In genomic region chr1:172450848-172451470, GRCm38 (mm10) we compare ENCODE assay signal across 16 mouse cellular contexts. TPM values are rescaled to one million over a fixed set of nuclear protein-coding genes. Genes with fewer than 3 reads are reported as not detected.
DNase-seq lines count a peak whose midpoint lies in the region; ATAC-seq and TF ChIP-seq lines count a peak whose summit lies in the region.
"Had no signal": no experiment of that assay in that cellular context is flagged by ENCODE, and none has a peak within 500 bp of the region (broad histone marks: within the 10 kb centered on the region; RNA-seq: fewer than 3 reads in every experiment).

No protein-coding gene starts in this region.

- H3K4me1 ChIP-seq in intestine, embryonic 14.5 days (replicated peaks; ENCODE audit: control insufficient read depth, insufficient read depth, low read length), result 0 out of 2 replicates have a peak, but pooled peaks cover 3% of the 10 kb centered on the region
- H3K4me1 ChIP-seq in intestine, postnatal 0 days (replicated peaks; ENCODE audit: control insufficient read depth, insufficient read depth, low read length), result 0 out of 2 replicates have a peak, but pooled peaks cover 2% of the 10 kb centered on the region
- H3K4me1 ChIP-seq: midbrain, embryonic 13.5 days had no signal

- no peak for TF ChIP-seq CTCF in intestine, postnatal 0 days (IDR thresholded peaks at IDR 0.05; ENCODE audit: low read depth)

- no peaks in the 10 kb centered on the region for H3K27me3 ChIP-seq in intestine, embryonic 14.5 days (replicated peaks; ENCODE audit: control insufficient read depth, insufficient read depth, low read length)
- H3K27me3 ChIP-seq in intestine, postnatal 0 days (replicated peaks; ENCODE audit: control insufficient read depth, insufficient read depth, low read length), result no peaks in the 10 kb centered on the region
- H3K27me3 ChIP-seq: midbrain, embryonic 13.5 days had no signal

- H3K36me3 ChIP-seq in intestine, embryonic 14.5 days (ENCODE audit: control insufficient read depth, insufficient read depth, low read length), result no peaks in the 10 kb centered on the region
- H3K36me3 ChIP-seq in intestine, postnatal 0 days (ENCODE audit: control insufficient read depth, insufficient read depth), result no peaks in the 10 kb centered on the region
- H3K36me3 ChIP-seq: midbrain, embryonic 13.5 days had no signal

- no peak overlapping the region for H3K27ac ChIP-seq in intestine, embryonic 14.5 days (ENCODE audit: low read depth)
- no peak overlapping the region for H3K27ac ChIP-seq in intestine, postnatal 0 days (ENCODE audit: low read depth, low read length)
- H3K27ac ChIP-seq: layer of hippocampus, adult 2 months; midbrain, embryonic 13.5 days had no signal

- 41% methylated on average over 17 of the region's 17 CpGs for WGBS in intestine, embryonic 14.5 days
- 55% methylated on average over 17 of the region's 17 CpGs for WGBS in intestine, postnatal 0 days

- H3K9me3 ChIP-seq in intestine, embryonic 14.5 days (ENCODE audit: control insufficient read depth, low read length), result no peaks in the 10 kb centered on the region
- H3K9me3 ChIP-seq in intestine, postnatal 0 days (ENCODE audit: control insufficient read depth), result no peaks in the 10 kb centered on the region
- H3K9me3 ChIP-seq: midbrain, embryonic 13.5 days had no signal

- no peak overlapping the region for H3K9ac ChIP-seq in intestine, embryonic 14.5 days (ENCODE audit: low read length)
- no peak overlapping the region for H3K9ac ChIP-seq in intestine, postnatal 0 days (ENCODE audit: low read depth, low read length)
- H3K9ac ChIP-seq: lung, embryonic 14.5 days; midbrain, embryonic 13.5 days had no signal

- no peak for ATAC-seq in intestine, embryonic 14.5 days (replicated peaks; ENCODE audit: low FRiP score, low TSS enrichment, low read depth)
- ATAC-seq in intestine, postnatal 0 days, result no peak
- ATAC-seq in common myeloid progenitor, adult 5-6 weeks (replicated peaks; ENCODE audit: low read depth, poor library complexity, severe bottlenecking), result peak; percentile 48
- ATAC-seq in hematopoietic stem cell, adult 5-6 weeks (replicated peaks in 1 of 2; ENCODE audit: insufficient read depth in 1 of 2, low FRiP score in 2 of 2, low TSS enrichment in 1 of 2, low read depth in 1 of 2, poor library complexity in 2 of 2, severe bottlenecking in 2 of 2), result peak; percentile 52 to 60; a peak in 3 of 4 replicates
- ATAC-seq in megakaryocyte, adult 5-6 weeks (ENCODE audit: poor library complexity, severe bottlenecking), result peak; percentile 57
- ATAC-seq: activated CD4-positive, CD25-positive, alpha-beta regulatory T cell, adult 4 months; forebrain, embryonic 16.5 days had no signal

- 0 out of 2 replicates have a peak overlapping the region, but pooled peaks have one; percentile 15 for H3K4me2 ChIP-seq in intestine, embryonic 14.5 days (ENCODE audit: low read length)
- no peak overlapping the region for H3K4me2 ChIP-seq in intestine, postnatal 0 days (replicated peaks; ENCODE audit: low read depth)
- H3K4me2 ChIP-seq: lung, embryonic 14.5 days; midbrain, embryonic 13.5 days had no signal

- H3K4me3 ChIP-seq in intestine, embryonic 14.5 days (ENCODE audit: low read depth, low read length), result no peak overlapping the region
- no peak overlapping the region for H3K4me3 ChIP-seq in intestine, postnatal 0 days (ENCODE audit: low read depth, low read length)
- H3K4me3 ChIP-seq: layer of hippocampus, adult 2 months; midbrain, embryonic 13.5 days had no signal

- DNase-seq in intestine, embryonic 14.5 days (ENCODE audit: low spot score), result peak; percentile 46
- DNase-seq in adrenal gland, postnatal 36 days, result no peak
- DNase-seq in gastrocnemius, postnatal 25 days, result no peak
- DNase-seq: cerebellum, postnatal 10 days; heart, postnatal 10 days; kidney, adult 2 months; lung, embryonic 14.5 days had no signal

RNA-seq across cellular contexts. Expression of gene Slamf9, which starts 24.2 kb away (rescaled TPM):
- polyA plus RNA-seq in intestine, embryonic 14.5 days (2014; fragmentation: Nextera tagmentation; extraction: Ambion mirVana), result 1.8 and 2.0 TPM in 2 replicates
- 1.8 and 2.1 TPM in 2 replicates for polyA plus RNA-seq in intestine, postnatal 0 days (2015; fragmentation: Nextera tagmentation; extraction: Ambion mirVana)
- not detected in 2 replicates for total RNA-seq in common myeloid progenitor, adult 5-6 weeks (2017)
- not detected in 2 replicates for total RNA-seq in hematopoietic stem cell, adult 5-6 weeks (2017)
- total RNA-seq in megakaryocyte, adult 5-6 weeks (2015), result 2.3 and 3.1 TPM in 2 replicates
- 0.11 and 1.5 TPM in 2 replicates for total RNA-seq in megakaryocyte, adult 5-6 weeks (2017)
- total RNA-seq in adrenal gland, postnatal 36 days (2021), result 1 to 10 TPM; 2.3 to 4.5 TPM
- total RNA-seq in gastrocnemius, postnatal 25 days (2021), result under 1 TPM; 0.20 to 0.35 TPM
- total RNA-seq: MEL had no signal
- polyA plus RNA-seq: forebrain, embryonic 16.5 days had no signal

RNA-seq across cellular contexts. Expression of gene Igsf9, which starts 30.6 kb away (rescaled TPM):
- polyA plus RNA-seq in intestine, embryonic 14.5 days (2014; fragmentation: Nextera tagmentation; extraction: Ambion mirVana), result 40.9 and 44.3 TPM in 2 replicates
- polyA plus RNA-seq in intestine, postnatal 0 days (2015; fragmentation: Nextera tagmentation; extraction: Ambion mirVana), result 73.4 and 93.7 TPM in 2 replicates
- total RNA-seq in common myeloid progenitor, adult 5-6 weeks (2017), result 0.14 and 2.2 TPM in 2 replicates
- total RNA-seq in hematopoietic stem cell, adult 5-6 weeks (2017), result 1.1 and 1.9 TPM in 2 replicates
- total RNA-seq in megakaryocyte, adult 5-6 weeks (2015), result 0.20 and 1.9 TPM in 2 replicates
- total RNA-seq in megakaryocyte, adult 5-6 weeks (2017), result 0.16 TPM in 1 of 2 replicates, not detected in the other
- total RNA-seq in adrenal gland, postnatal 36 days (2021), result 1 to 10 TPM; 1.6 to 1.8 TPM
- total RNA-seq in gastrocnemius, postnatal 25 days (2021), result under 1 TPM in 1 of 2 experiments, not detected in 1; 0.19 TPM
- polyA plus RNA-seq: activated CD4-positive, CD25-positive, alpha-beta regulatory T cell, adult 4 months had no signal

RNA-seq across cellular contexts. Expression of gene Tagln2, which starts 48.9 kb away (rescaled TPM):
- 241 TPM in 2 replicates for polyA plus RNA-seq in intestine, embryonic 14.5 days (2014; fragmentation: Nextera tagmentation; extraction: Ambion mirVana)
- polyA plus RNA-seq in intestine, postnatal 0 days (2015; fragmentation: Nextera tagmentation; extraction: Ambion mirVana), result 339 and 374 TPM in 2 replicates
- total RNA-seq in common myeloid progenitor, adult 5-6 weeks (2017), result 212 and 241 TPM in 2 replicates
- 251 and 258 TPM in 2 replicates for total RNA-seq in hematopoietic stem cell, adult 5-6 weeks (2017)
- 667 and 741 TPM in 2 replicates for total RNA-seq in megakaryocyte, adult 5-6 weeks (2015)
- 334 and 340 TPM in 2 replicates for total RNA-seq in megakaryocyte, adult 5-6 weeks (2017)
- 10 to 100 TPM; 90.5 to 91.7 TPM for total RNA-seq in adrenal gland, postnatal 36 days (2021)
- total RNA-seq in gastrocnemius, postnatal 25 days (2021), result 10 to 100 TPM; 24.8 to 33.7 TPM

Comparison
In these comparisons a context has a peak if more than half of its experiments do, and no peak if none do; other contexts are left out.
1. ATAC-seq: peak in common myeloid progenitor, adult 5-6 weeks (single experiment), hematopoietic stem cell, adult 5-6 weeks (2 of 2) and megakaryocyte, adult 5-6 weeks (single experiment); none in intestine, embryonic 14.5 days (single experiment) and intestine, postnatal 0 days (single experiment).